Mouse (Mus musculus) 3134 (cell line): ENCODE data around the gene Samsn1.
"Not testable (repeated sequence)": the region's sequence is repeated elsewhere in the genome, so short reads cannot be mapped to it uniquely, and the experiment has no call there.

Experiments used
- DNase-seq: peaks from one replicate; pipeline ENCODE4 v3.0.0-alpha.2; 2011; ENCODE audit warnings: low spot score; ENCODE audit not compliant: insufficient read length; ENCODE audit errors: extremely low read depth

Samsn1 gene

GRCm38 (mm10) chr16:75878885-75879284 lies 143.2 kb downstream of the Samsn1 start:
- no peak for DNase-seq

GRCm38 (mm10) chr16:75877170-75877569 lies 144.9 kb downstream of the Samsn1 start:
- no peak for DNase-seq

GRCm38 (mm10) chr16:75875896-75876295 lies 146.2 kb downstream of the Samsn1 start:
- no peak for DNase-seq

GRCm38 (mm10) chr16:75874508-75874907 lies 147.6 kb downstream of the Samsn1 start:
- no peak for DNase-seq

GRCm38 (mm10) chr16:75872241-75872640 lies 149.8 kb downstream of the Samsn1 start:
- DNase-seq = no peak

- DNase-seq = no peak
Measured at GRCm38 (mm10) chr16:75867400-75867799, 154.7 kb downstream of the Samsn1 start.

GRCm38 (mm10) chr16:75865505-75865904 lies 156.6 kb downstream of the Samsn1 start:
- DNase-seq = peak; percentile 4

GRCm38 (mm10) chr16:75864673-75865072 lies 157.4 kb downstream of the Samsn1 start:
- no peak for DNase-seq

- DNase-seq = no peak
Measured at GRCm38 (mm10) chr16:75856343-75856742, 165.7 kb downstream of the Samsn1 start.

GRCm38 (mm10) chr16:75855402-75855801 lies 166.7 kb downstream of the Samsn1 start:
- no peak for DNase-seq

- DNase-seq = no peak
Measured at GRCm38 (mm10) chr16:75853556-75854271, 168.4 kb downstream of the Samsn1 start.

GRCm38 (mm10) chr16:75852485-75852884 lies 169.6 kb downstream of the Samsn1 start:
- no peak for DNase-seq

GRCm38 (mm10) chr16:75849039-75849438 lies 173.0 kb downstream of the Samsn1 start:
- DNase-seq = no peak

- no peak for DNase-seq
Measured at GRCm38 (mm10) chr16:75843653-75844062, 178.4 kb downstream of the Samsn1 start.

- no peak for DNase-seq
Measured at GRCm38 (mm10) chr16:75843031-75843430, 179.1 kb downstream of the Samsn1 start.

- no peak for DNase-seq
Measured at GRCm38 (mm10) chr16:75842569-75842968, 179.5 kb downstream of the Samsn1 start.

- DNase-seq = no peak
Measured at GRCm38 (mm10) chr16:75837728-75838451, 184.2 kb downstream of the Samsn1 start.

- no peak for DNase-seq
Measured at GRCm38 (mm10) chr16:75831390-75831789, 190.7 kb downstream of the Samsn1 start.

GRCm38 (mm10) chr16:75826949-75827348 lies 195.1 kb downstream of the Samsn1 start:
- not testable (repeated sequence) for DNase-seq

GRCm38 (mm10) chr16:75826498-75826897 lies 195.6 kb downstream of the Samsn1 start:
- DNase-seq = no peak

- DNase-seq = no peak
Measured at GRCm38 (mm10) chr16:75823226-75823625, 198.9 kb downstream of the Samsn1 start.

GRCm38 (mm10) chr16:75820963-75821362 lies 201.1 kb downstream of the Samsn1 start:
- no peak for DNase-seq
